Mouse (Mus musculus): ENCODE data around the gene Heatr1. TPM values are rescaled to one million over a fixed set of nuclear protein-coding genes. Genes with fewer than 3 reads are reported as not detected.

The Heatr1 gene
- total and polyA plus RNA-seq, 3 experiments, result 130 to 468 (median 156) TPM

DNA sequence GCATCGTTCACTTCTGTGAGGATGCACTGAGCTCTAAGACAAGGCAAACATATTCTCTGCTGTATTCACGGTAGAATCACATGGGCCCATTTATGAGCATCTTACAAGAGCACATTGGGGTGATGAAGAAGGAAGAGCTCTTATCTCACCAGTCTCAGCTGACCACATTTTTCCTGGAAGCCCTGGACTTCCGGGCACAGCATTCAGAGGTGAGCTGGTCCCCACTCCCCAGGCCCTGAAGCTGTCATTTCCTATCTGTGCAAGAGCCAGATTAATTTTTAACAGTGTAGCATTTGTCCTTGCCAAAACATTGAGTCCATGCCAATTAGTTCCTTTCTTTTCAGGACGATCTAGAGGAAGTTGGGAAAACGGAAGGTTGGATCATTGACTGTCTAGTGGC lies 39.0 kb downstream of the Heatr1 start:
- peaks cover 0 to 27% of the 10 kb centered on the region in 2 experiments; a peak in 2 of 4 replicates for H3K36me3 ChIP-seq (ENCODE audit: control insufficient read depth in 1 of 2, insufficient read depth in 2 of 2, low read length in 2 of 2)
- H3K27me3 ChIP-seq (ENCODE audit: control insufficient read depth in 1 of 2, insufficient read depth in 2 of 2, low read length in 2 of 2), result no peaks in the 10 kb centered on the region
- no peak overlapping the region for H3K9ac ChIP-seq (ENCODE audit: control insufficient read depth, low read depth, low read length, poor library complexity, severe bottlenecking)
- no peak for DNase-seq (ENCODE audit: low read depth, low spot score)
- TF ChIP-seq ZNF384 (IDR thresholded peaks at IDR 0.05; ENCODE audit: low read depth, low read length), result no peak
- TF ChIP-seq UBTF (IDR thresholded peaks at IDR 0.05; ENCODE audit: borderline replicate concordance, insufficient read depth, low read depth, low read length), result no peak
- TF ChIP-seq RAD21 (IDR thresholded peaks at IDR 0.05; ENCODE audit: low read depth, low read length), result no peak
- no peak for TF ChIP-seq TBP (IDR thresholded peaks at IDR 0.05; ENCODE audit: low read depth, low read length)
- no peak for TF ChIP-seq NRF1 (IDR thresholded peaks at IDR 0.05; ENCODE audit: insufficient read depth, low read depth, low read length, poor library complexity, severe bottlenecking)
- TF ChIP-seq CHD1 (IDR thresholded peaks at IDR 0.05; ENCODE audit: low read depth, low read length), result no peak
- no peak for TF ChIP-seq ZC3H11A (IDR thresholded peaks at IDR 0.05; ENCODE audit: low read depth, low read length)
- no peak for TF ChIP-seq ZKSCAN1 (IDR thresholded peaks at IDR 0.05; ENCODE audit: low read depth, low read length)
- no peak for TF ChIP-seq RCOR1 (IDR thresholded peaks at IDR 0.05; ENCODE audit: low read depth, low read length)
- TF ChIP-seq JUND (IDR thresholded peaks at IDR 0.05; ENCODE audit: low read depth, low read length), result no peak
- no peak for TF ChIP-seq ZMIZ1 (IDR thresholded peaks at IDR 0.05; ENCODE audit: low read depth, low read length)
- no peak for TF ChIP-seq USF1 (IDR thresholded peaks at IDR 0.05; ENCODE audit: low read depth, low read length)
- no peak for TF ChIP-seq ELF1 (IDR thresholded peaks at IDR 0.05; ENCODE audit: low read depth, low read length)
- no peak for TF ChIP-seq E2F4 (IDR thresholded peaks at IDR 0.05; ENCODE audit: borderline replicate concordance, low read depth, low read length)
- no peak for TF ChIP-seq HCFC1 (IDR thresholded peaks at IDR 0.05; ENCODE audit: low read depth, low read length)
- no peak for TF ChIP-seq MAZ (IDR thresholded peaks at IDR 0.05; ENCODE audit: low read depth, low read length)
- H3K4me3 ChIP-seq (ENCODE audit: control insufficient read depth in 1 of 2, insufficient read depth in 1 of 2, low read depth in 2 of 2, low read length in 2 of 2), result no peak overlapping the region
- no peaks in the 10 kb centered on the region for H3K9me3 ChIP-seq (replicated peaks; ENCODE audit: insufficient read depth, low read length)
- no peaks in the 10 kb centered on the region for H3K79me2 ChIP-seq (ENCODE audit: control insufficient read depth, insufficient read depth, low read length, poor library complexity)
- H3K4me1 ChIP-seq (ENCODE audit: control insufficient read depth in 1 of 2, insufficient read depth in 2 of 2, low read length in 2 of 2), result no peaks in the 10 kb centered on the region
- no peak overlapping the region for H3K27ac ChIP-seq (ENCODE audit: control insufficient read depth, low read depth, low read length)

DNA sequence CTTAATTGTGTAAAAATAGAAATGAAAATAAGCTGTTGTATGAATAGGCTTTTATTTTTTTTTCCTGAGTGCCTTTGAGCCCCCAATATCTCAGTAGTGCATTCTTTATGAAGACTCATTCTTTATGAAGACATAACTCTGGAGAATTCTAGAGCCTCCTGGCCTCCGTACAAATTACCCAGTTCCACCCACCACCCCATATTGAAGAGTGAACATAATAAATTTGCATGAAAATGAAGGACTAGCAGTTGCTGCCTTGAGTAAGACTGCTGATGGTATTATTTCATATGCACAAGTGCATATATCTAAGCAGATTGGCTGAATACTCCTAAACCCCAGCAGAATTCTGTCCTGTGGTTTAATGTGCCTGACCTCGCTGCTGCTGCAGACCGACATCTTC lies 44.8 kb downstream of the Heatr1 start:
- no peaks in the 10 kb centered on the region for H3K79me2 ChIP-seq (ENCODE audit: control insufficient read depth, insufficient read depth, low read length, poor library complexity)
- no peak for TF ChIP-seq UBTF (IDR thresholded peaks at IDR 0.05; ENCODE audit: borderline replicate concordance, insufficient read depth, low read depth, low read length)
- no peaks in the 10 kb centered on the region for H3K27me3 ChIP-seq (ENCODE audit: control insufficient read depth in 1 of 2, insufficient read depth in 2 of 2, low read length in 2 of 2)
- H3K27ac ChIP-seq (ENCODE audit: control insufficient read depth, low read depth, low read length), result no peak overlapping the region
- H3K9me3 ChIP-seq (replicated peaks; ENCODE audit: insufficient read depth, low read length), result no peaks in the 10 kb centered on the region
- no peak overlapping the region for H3K9ac ChIP-seq (ENCODE audit: control insufficient read depth, low read depth, low read length, poor library complexity, severe bottlenecking)
- H3K4me1 ChIP-seq (ENCODE audit: control insufficient read depth in 1 of 2, insufficient read depth in 2 of 2, low read length in 2 of 2), result no peaks in the 10 kb centered on the region
- no peak for DNase-seq (ENCODE audit: low read depth, low spot score)
- peaks cover 0 to 25% of the 10 kb centered on the region in 2 experiments; a peak in 3 of 4 replicates for H3K36me3 ChIP-seq (ENCODE audit: control insufficient read depth in 1 of 2, insufficient read depth in 2 of 2, low read length in 2 of 2)
- H3K4me3 ChIP-seq (ENCODE audit: control insufficient read depth in 1 of 2, insufficient read depth in 1 of 2, low read depth in 2 of 2, low read length in 2 of 2), result no peak overlapping the region
